In genomic region chr14:18303262-18303661, GRCm38 (mm10) we compare ENCODE assay signal across 8 mouse cellular contexts. TPM values are rescaled to one million over a fixed set of nuclear protein-coding genes. Genes with fewer than 3 reads are reported as not detected.
DNase-seq lines count a peak whose midpoint lies in the region; ATAC-seq lines count a peak whose summit lies in the region.

No protein-coding gene starts in this region.

- intact Hi-C loops in gastrocnemius, postnatal 36 days (cut with DNase I) = no loop called here

- H3K27ac ChIP-seq in embryonic facial prominence, embryonic 14.5 days (replicated peaks; ENCODE audit: low read depth, low read length) = 0 out of 2 replicates have a peak overlapping the region, but pooled peaks have one; percentile 12
- H3K27ac ChIP-seq in embryonic facial prominence, embryonic 10.5 days (replicated peaks) = no peak overlapping the region
- no peak overlapping the region for H3K27ac ChIP-seq in forebrain, embryonic 12.5 days

- 78% methylated on average over 4 of the region's 4 CpGs for WGBS in embryonic facial prominence, embryonic 14.5 days
- WGBS in embryonic facial prominence, embryonic 10.5 days = 86% methylated on average over 4 of the region's 4 CpGs
- 87% methylated on average over 4 of the region's 4 CpGs for WGBS in forebrain, embryonic 12.5 days

- H3K9me3 ChIP-seq in embryonic facial prominence, embryonic 14.5 days (ENCODE audit: control insufficient read depth, low read length) = no peaks in the 10 kb centered on the region
- H3K9me3 ChIP-seq in embryonic facial prominence, embryonic 10.5 days = no peaks in the 10 kb centered on the region
- no peaks in the 10 kb centered on the region for H3K9me3 ChIP-seq in forebrain, embryonic 12.5 days

- ATAC-seq in embryonic facial prominence, embryonic 14.5 days (ENCODE audit: low read depth) = peak; percentile 37; the same call in 1 of the 2 replicates
- ATAC-seq in erythroid progenitor cell, adult 5-6 weeks (replicated peaks; ENCODE audit: low FRiP score, poor library complexity, severe bottlenecking) = no peak
- no peak for ATAC-seq in forebrain, embryonic 12.5 days (ENCODE audit: low FRiP score)

- H3K36me3 ChIP-seq in embryonic facial prominence, embryonic 14.5 days (ENCODE audit: control insufficient read depth, insufficient read depth, low read length) = peaks cover 3% of the 10 kb centered on the region; the same call in 1 of the 2 replicates
- peaks cover 35% of the 10 kb centered on the region for H3K36me3 ChIP-seq in embryonic facial prominence, embryonic 10.5 days (replicated peaks)
- H3K36me3 ChIP-seq in forebrain, embryonic 12.5 days (replicated peaks) = peaks cover 3% of the 10 kb centered on the region; the same call in 1 of the 2 replicates

- H3K4me1 ChIP-seq in embryonic facial prominence, embryonic 14.5 days (ENCODE audit: control insufficient read depth, insufficient read depth, low read length) = no peaks in the 10 kb centered on the region
- H3K4me1 ChIP-seq in embryonic facial prominence, embryonic 10.5 days = no peaks in the 10 kb centered on the region
- H3K4me1 ChIP-seq in forebrain, embryonic 12.5 days = no peaks in the 10 kb centered on the region

- H3K4me3 ChIP-seq in embryonic facial prominence, embryonic 14.5 days (ENCODE audit: low read depth, low read length) = no peak overlapping the region
- H3K4me3 ChIP-seq in embryonic facial prominence, embryonic 10.5 days = no peak overlapping the region
- no peak overlapping the region for H3K4me3 ChIP-seq in forebrain, embryonic 12.5 days (replicated peaks)

- H3K4me2 ChIP-seq in embryonic facial prominence, embryonic 14.5 days (ENCODE audit: low read depth, low read length) = no peak overlapping the region
- no peak overlapping the region for H3K4me2 ChIP-seq in forebrain, embryonic 12.5 days

- H3K27me3 ChIP-seq in embryonic facial prominence, embryonic 14.5 days (replicated peaks; ENCODE audit: control insufficient read depth, insufficient read depth, low read length) = no peaks in the 10 kb centered on the region
- H3K27me3 ChIP-seq in embryonic facial prominence, embryonic 10.5 days (replicated peaks; ENCODE audit: low read depth, poor library complexity, severe bottlenecking) = no peaks in the 10 kb centered on the region
- H3K27me3 ChIP-seq in forebrain, embryonic 12.5 days = no peaks in the 10 kb centered on the region

- DNase-seq in embryonic facial prominence, embryonic 14.5 days (ENCODE audit: low spot score) = peak; percentile 31
- no peak for DNase-seq in embryonic facial prominence, embryonic 10.5 days (ENCODE audit: low spot score)
- DNase-seq in Muller cell, postnatal 12 days (ENCODE audit: inconsistent ontology term) = peak; percentile 25
- DNase-seq in gastrocnemius, postnatal 36 days = peak; percentile 60 to 69
- peak; percentile 19 to 30 for DNase-seq in layer of hippocampus, postnatal 25 days (ENCODE audit: extremely low spot score in 1 of 2, low spot score in 1 of 2)
- no peak for DNase-seq in urinary bladder, adult 2 months (ENCODE audit: low spot score)

- no peak overlapping the region for H3K9ac ChIP-seq in embryonic facial prominence, embryonic 14.5 days (ENCODE audit: low read depth, low read length)
- H3K9ac ChIP-seq in forebrain, embryonic 12.5 days = no peak overlapping the region

RNA-seq across cellular contexts. Expression of gene Ube2e1, which starts 28.4 kb away (rescaled TPM):
- polyA plus RNA-seq in embryonic facial prominence, embryonic 14.5 days (2014; fragmentation: Nextera tagmentation; extraction: Ambion mirVana) = 48.1 and 48.4 TPM in 2 replicates
- 163 and 165 TPM in 2 replicates for polyA plus RNA-seq in embryonic facial prominence, embryonic 10.5 days (2016; fragmentation: Nextera tagmentation; extraction: Ambion mirVana)
- 100 to 1,000 TPM; 105 TPM for total RNA-seq in gastrocnemius, postnatal 36 days (2021)
- total RNA-seq in layer of hippocampus, postnatal 25 days (2021) = 100 to 1,000 TPM; 105 to 110 TPM
- 73.6 and 90.5 TPM in 2 replicates for polyA plus RNA-seq in urinary bladder, adult 2 months (2012; rRNA removed)
- total RNA-seq in erythroid progenitor cell, adult 5-6 weeks (2015; ENCODE audit: low replicate concordance) = 14.8 and 21.8 TPM in 2 replicates
- 10.1 and 26.2 TPM in 2 replicates for total RNA-seq in erythroid progenitor cell, adult 5-6 weeks (2017; ENCODE audit: low replicate concordance)
- 175 and 177 TPM in 2 replicates for polyA plus RNA-seq in forebrain, embryonic 12.5 days (2016; fragmentation: Nextera tagmentation; extraction: Ambion mirVana)

RNA-seq across cellular contexts. Expression of gene Rpl15, which starts 32.1 kb away (rescaled TPM):
- 513 and 535 TPM in 2 replicates for polyA plus RNA-seq in embryonic facial prominence, embryonic 14.5 days (2014; fragmentation: Nextera tagmentation; extraction: Ambion mirVana)
- 464 and 490 TPM in 2 replicates for polyA plus RNA-seq in embryonic facial prominence, embryonic 10.5 days (2016; fragmentation: Nextera tagmentation; extraction: Ambion mirVana)
- total RNA-seq in gastrocnemius, postnatal 36 days (2021) = 100 to 1,000 TPM; 451 to 512 TPM
- total RNA-seq in layer of hippocampus, postnatal 25 days (2021) = 100 to 1,000 TPM; 408 to 422 TPM
- polyA plus RNA-seq in urinary bladder, adult 2 months (2012; rRNA removed) = 740 and 767 TPM in 2 replicates
- 659 and 700 TPM in 2 replicates for total RNA-seq in erythroid progenitor cell, adult 5-6 weeks (2015; ENCODE audit: low replicate concordance)
- total RNA-seq in erythroid progenitor cell, adult 5-6 weeks (2017; ENCODE audit: low replicate concordance) = 382 and 679 TPM in 2 replicates
- 340 and 366 TPM in 2 replicates for polyA plus RNA-seq in forebrain, embryonic 12.5 days (2016; fragmentation: Nextera tagmentation; extraction: Ambion mirVana)

RNA-seq across cellular contexts. Expression of gene Nkiras1, which starts 32.3 kb away (rescaled TPM):
- polyA plus RNA-seq in embryonic facial prominence, embryonic 14.5 days (2014; fragmentation: Nextera tagmentation; extraction: Ambion mirVana) = 19.0 and 25.4 TPM in 2 replicates
- polyA plus RNA-seq in embryonic facial prominence, embryonic 10.5 days (2016; fragmentation: Nextera tagmentation; extraction: Ambion mirVana) = 10.6 and 11.6 TPM in 2 replicates
- 10 to 100 TPM; 27.7 to 31.9 TPM for total RNA-seq in gastrocnemius, postnatal 36 days (2021)
- 10 to 100 TPM; 84.0 to 84.1 TPM for total RNA-seq in layer of hippocampus, postnatal 25 days (2021)
- polyA plus RNA-seq in urinary bladder, adult 2 months (2012; rRNA removed) = 29.8 and 35.2 TPM in 2 replicates
- 0.36 and 3.8 TPM in 2 replicates for total RNA-seq in erythroid progenitor cell, adult 5-6 weeks (2015; ENCODE audit: low replicate concordance)
- 0.30 and 2.6 TPM in 2 replicates for total RNA-seq in erythroid progenitor cell, adult 5-6 weeks (2017; ENCODE audit: low replicate concordance)
- 17.5 and 19.3 TPM in 2 replicates for polyA plus RNA-seq in forebrain, embryonic 12.5 days (2016; fragmentation: Nextera tagmentation; extraction: Ambion mirVana)

Comparison
In these comparisons a context has a peak if more than half of its experiments do, and no peak if none do; other contexts are left out.
1. DNase-seq: peak in embryonic facial prominence, embryonic 14.5 days (single experiment), Muller cell, postnatal 12 days (single experiment), gastrocnemius, postnatal 36 days (2 of 2) and layer of hippocampus, postnatal 25 days (2 of 2); none in embryonic facial prominence, embryonic 10.5 days (single experiment) and urinary bladder, adult 2 months (single experiment).